Mouse (Mus musculus) liver, adult 2 months (tissue): ENCODE results near the gene Trpm8. TPM values are rescaled to one million over a fixed set of nuclear protein-coding genes. Genes with fewer than 3 reads are reported as not detected.

Source experiments
- DNase-seq: peaks from one replicate; pipeline ENCODE4 v3.0.0-alpha.2; 2011; ENCODE audit warnings: low read depth, low spot score; ENCODE audit errors: extremely low read depth
- H3K27ac ChIP-seq: fragments of 200-500 bp; replicated peaks from 2 replicates; pipeline ENCODE4 v1.5.1; 2012; ENCODE audit warnings: low read depth, mild to moderate bottlenecking, control low read depth, inconsistent platforms, low read length; ENCODE audit not compliant: insufficient read depth
- H3K27me3 ChIP-seq: fragments of 200-500 bp; 2 replicates; pipeline ENCODE4 v1.6.1; 2012; ENCODE audit warnings: mild to moderate bottlenecking, moderate library complexity, low read length, inconsistent platforms; ENCODE audit not compliant: control insufficient read depth, insufficient read depth
- H3K36me3 ChIP-seq: fragments of 200-500 bp; 2 replicates; pipeline ENCODE4 v1.6.1; 2012; ENCODE audit warnings: low read length, inconsistent platforms; ENCODE audit not compliant: control insufficient read depth, insufficient read depth
- H3K4me1 ChIP-seq: fragments of 200-500 bp; 2 replicates; pipeline ENCODE4 v1.6.1; 2011; ENCODE audit warnings: low read length; ENCODE audit not compliant: control insufficient read depth, insufficient read depth
- H3K4me3 ChIP-seq: fragments of 200-500 bp; 2 replicates; pipeline ENCODE4 v1.5.1; 2011; ENCODE audit warnings: low read depth, mild to moderate bottlenecking, control low read depth, low read length, moderate library complexity; ENCODE audit not compliant: insufficient read depth
- H3K79me2 ChIP-seq: fragments of 200-500 bp; 2 replicates; pipeline ENCODE4 v1.6.1; 2012; ENCODE audit warnings: inconsistent platforms, mild to moderate bottlenecking, low read length, moderate library complexity; ENCODE audit not compliant: control insufficient read depth, insufficient read depth
- H3K9ac ChIP-seq: fragments of 200-500 bp; 2 replicates; pipeline ENCODE4 v1.6.1; 2012; ENCODE audit warnings: low read depth, mild to moderate bottlenecking, control low read depth, inconsistent platforms, low read length
- CTCF ChIP-seq: fragments of 200-500 bp; IDR thresholded peaks from 2 replicates; pipeline ENCODE4 v1.5.1; 2011; ENCODE audit warnings: low read depth, low read length, control low read depth
- POLR2A ChIP-seq: fragments of 200-500 bp; IDR thresholded peaks from 2 replicates; pipeline ENCODE4 v1.6.1; 2011; ENCODE audit warnings: low read length, control low read depth; ENCODE audit not compliant: insufficient read depth; ENCODE audit errors: extremely low read depth
- WGBS: fragments of 180-500 bp; shearing (Covaris S2); methylation state at CpG from one replicate; pipeline ENCODE4 v1.1.7; 2018; 5-methylcytosine and 5-hydroxymethylcytosine counted together
- polyA plus RNA-seq: library from polyadenylated mRNA; depleted of rRNA; stranded (reverse); fragments of >200 nt; gene quantifications from 2 replicates; pipeline ENCODE4 v1.2.3, GENCODE M21; 2012; rRNA removed
- total RNA-seq: library from RNA; depleted of rRNA; stranded (reverse); fragments of >200 nt; gene quantifications from 2 replicates; pipeline ENCODE4 v1.2.3, GENCODE M21; 2014; rRNA removed

The Trpm8 gene
- total and polyA plus RNA-seq, 2 experiments, result under 0.01 to 0.01 TPM

GRCm38 (mm10) chr1:88431262-88431661, 153.8 kb downstream of the Trpm8 start:
- no peak overlapping the region for H3K27ac ChIP-seq
- no peak for DNase-seq
- no peaks in the 10 kb centered on the region for H3K79me2 ChIP-seq
- H3K36me3 ChIP-seq, result no peaks in the 10 kb centered on the region
- no peak overlapping the region for H3K4me3 ChIP-seq
- no peaks in the 10 kb centered on the region for H3K4me1 ChIP-seq
- no peak overlapping the region for H3K9ac ChIP-seq
- no peak for TF ChIP-seq CTCF
- TF ChIP-seq POLR2A, result no peak
- no peaks in the 10 kb centered on the region; the same call in 1 of the 2 replicates for H3K27me3 ChIP-seq
- WGBS, result 85% methylated on average over 4 of the region's 4 CpGs

GRCm38 (mm10) chr1:88432601-88433000, 155.1 kb downstream of the Trpm8 start:
- H3K36me3 ChIP-seq, result no peaks in the 10 kb centered on the region
- no peaks in the 10 kb centered on the region for H3K4me1 ChIP-seq
- no peak overlapping the region for H3K27ac ChIP-seq
- DNase-seq, result no peak
- H3K27me3 ChIP-seq, result no peaks in the 10 kb centered on the region; the same call in 1 of the 2 replicates
- H3K9ac ChIP-seq, result no peak overlapping the region
- no peak overlapping the region for H3K4me3 ChIP-seq
- H3K79me2 ChIP-seq, result no peaks in the 10 kb centered on the region
- 56% methylated on average over 3 of the region's 3 CpGs for WGBS
- TF ChIP-seq CTCF, result no peak
- TF ChIP-seq POLR2A, result no peak

- no peaks in the 10 kb centered on the region for H3K79me2 ChIP-seq
- no peak overlapping the region for H3K9ac ChIP-seq
- no peak overlapping the region for H3K27ac ChIP-seq
- H3K27me3 ChIP-seq, result no peaks in the 10 kb centered on the region; the same call in 1 of the 2 replicates
- 79% methylated on average over 6 of the region's 6 CpGs for WGBS
- no peak for DNase-seq
- no peaks in the 10 kb centered on the region for H3K36me3 ChIP-seq
- H3K4me1 ChIP-seq, result no peaks in the 10 kb centered on the region
- TF ChIP-seq CTCF (no peak), POLR2A (no peak)
- H3K4me3 ChIP-seq, result no peak overlapping the region
These were observed 155.8 kb downstream of the Trpm8 start for GRCm38 (mm10) chr1:88433096-88433883.

GRCm38 (mm10) chr1:88434057-88434456, 156.6 kb downstream of the Trpm8 start:
- no peak overlapping the region for H3K27ac ChIP-seq
- H3K4me1 ChIP-seq, result no peaks in the 10 kb centered on the region
- 75% methylated on average over 4 of the region's 4 CpGs for WGBS
- no peaks in the 10 kb centered on the region for H3K79me2 ChIP-seq
- no peaks in the 10 kb centered on the region; the same call in 1 of the 2 replicates for H3K27me3 ChIP-seq
- H3K36me3 ChIP-seq, result no peaks in the 10 kb centered on the region
- 0 out of 2 replicates have a peak, but pooled peaks have one; percentile 23 for TF ChIP-seq CTCF
- no peak for TF ChIP-seq POLR2A
- no peak overlapping the region for H3K9ac ChIP-seq
- no peak overlapping the region for H3K4me3 ChIP-seq
- DNase-seq, result no peak

- H3K4me3 ChIP-seq, result no peak overlapping the region
These were observed 160.0 kb downstream of the Trpm8 start for GRCm38 (mm10) chr1:88437206-88438126.

More at GRCm38 (mm10) chr1:88437206-88438126, 160.0 kb downstream of the Trpm8 start:
- no peak overlapping the region for H3K9ac ChIP-seq
- TF ChIP-seq POLR2A (no peak), CTCF (no peak)
- WGBS, result 78% methylated on average over 9 of the region's 9 CpGs
- no peaks in the 10 kb centered on the region for H3K27me3 ChIP-seq
- no peaks in the 10 kb centered on the region for H3K4me1 ChIP-seq
- DNase-seq, result no peak
- no peaks in the 10 kb centered on the region for H3K79me2 ChIP-seq
- H3K36me3 ChIP-seq, result no peaks in the 10 kb centered on the region
- H3K27ac ChIP-seq, result no peak overlapping the region

Other genes starting within 250 kb of the Trpm8 start
- 6.4 and 6.9 TPM in 2 replicates for gene Ugt1a10, start 222.3 kb upstream of the Trpm8 start, total RNA-seq
- 1.2 and 2.8 TPM in 2 replicates for gene Ugt1a10, start 222.3 kb upstream of the Trpm8 start, polyA plus RNA-seq
- 177 and 194 TPM in 2 replicates for gene Ugt1a9, start 206.9 kb upstream of the Trpm8 start, total RNA-seq
- 142 and 259 TPM in 2 replicates for gene Ugt1a9, start 206.9 kb upstream of the Trpm8 start, polyA plus RNA-seq
- gene Ugt1a8, start 189.8 kb upstream of the Trpm8 start, total RNA-seq, result 4.0 and 4.6 TPM in 2 replicates
- gene Ugt1a8, start 189.8 kb upstream of the Trpm8 start, polyA plus RNA-seq, result 0.07 and 0.11 TPM in 2 replicates
- gene Ugt1a7c, start 182.6 kb upstream of the Trpm8 start, total RNA-seq, result 20.1 and 51.1 TPM in 2 replicates
- 2.0 and 3.9 TPM in 2 replicates for gene Ugt1a7c, start 182.6 kb upstream of the Trpm8 start, polyA plus RNA-seq
- gene Ugt1a6b, start 174.4 kb upstream of the Trpm8 start, total RNA-seq, result 97.1 and 102 TPM in 2 replicates
- 77.3 and 91.0 TPM in 2 replicates for gene Ugt1a6b, start 174.4 kb upstream of the Trpm8 start, polyA plus RNA-seq
- gene Ugt1a6a, start 142.9 kb upstream of the Trpm8 start, total RNA-seq, result 55.4 and 90.9 TPM in 2 replicates
- gene Ugt1a6a, start 142.9 kb upstream of the Trpm8 start, polyA plus RNA-seq, result 84.4 and 106 TPM in 2 replicates
- 75.8 and 159 TPM in 2 replicates for gene Ugt1a5, start 111.6 kb upstream of the Trpm8 start, total RNA-seq
- gene Ugt1a5, start 111.6 kb upstream of the Trpm8 start, polyA plus RNA-seq, result 41.5 and 119 TPM in 2 replicates
- gene Ugt1a2, start 77.1 kb upstream of the Trpm8 start, total RNA-seq, result 9.5 and 10.4 TPM in 2 replicates
- gene Ugt1a2, start 77.1 kb upstream of the Trpm8 start, polyA plus RNA-seq, result 0.29 and 0.57 TPM in 2 replicates
- not detected in 2 replicates for gene Dnajb3, start 71.9 kb upstream of the Trpm8 start, total RNA-seq
- gene Dnajb3, start 71.9 kb upstream of the Trpm8 start, polyA plus RNA-seq, result 0.17 TPM in 1 of 2 replicates, not detected in the other
- 662 and 719 TPM in 2 replicates for gene Ugt1a1, start 65.7 kb upstream of the Trpm8 start, total RNA-seq
- 408 and 574 TPM in 2 replicates for gene Ugt1a1, start 65.7 kb upstream of the Trpm8 start, polyA plus RNA-seq
- gene Mroh2a, start 50.7 kb upstream of the Trpm8 start, total RNA-seq, result 0.27 and 1.0 TPM in 2 replicates
- gene Mroh2a, start 50.7 kb upstream of the Trpm8 start, polyA plus RNA-seq, result 0.77 and 0.82 TPM in 2 replicates
- gene Hjurp, start within 50 bp of the Trpm8 start, total RNA-seq, result 78.7 and 90.1 TPM in 2 replicates
- 31.4 and 32.8 TPM in 2 replicates for gene Hjurp, start within 50 bp of the Trpm8 start, polyA plus RNA-seq
- gene Spp2, start 129.3 kb downstream of the Trpm8 start, total RNA-seq, result 216 and 373 TPM in 2 replicates
- 298 and 325 TPM in 2 replicates for gene Spp2, start 129.3 kb downstream of the Trpm8 start, polyA plus RNA-seq
- gene Glrp1, start 232.4 kb downstream of the Trpm8 start, total RNA-seq, result 0.07 and 0.09 TPM in 2 replicates
- 0.04 TPM in 1 of 2 replicates, not detected in the other for gene Glrp1, start 232.4 kb downstream of the Trpm8 start, polyA plus RNA-seq